Mouse (Mus musculus): ENCODE data around the gene Gm17409.

GRCm38 (mm10) chr2:58433317-58433716 is 36.6 kb upstream of the Gm17409 start:
- TF ChIP-seq CTCF (conservative IDR thresholded peaks at IDR 0.05; ENCODE audit: insufficient read depth, insufficient read length, low read depth, low read length) (no peak), POLR2A (IDR thresholded peaks at IDR 0.05; ENCODE audit: low read depth, low read length) (no peak)
